Mouse (Mus musculus) heart, embryonic 14.5 days (tissue): ENCODE measurements around the gene Atp8a1. TPM values are rescaled to one million over a fixed set of nuclear protein-coding genes. Genes with fewer than 3 reads are reported as not detected.

Experiments used
- microRNA-seq: library from miRNA; unstranded; fragments of <30 nt; microRNA quantifications from one replicate; pipeline ENCODE4, GENCODE M21; 2016
- polyA plus RNA-seq: library from polyadenylated mRNA; unstranded; fragments of >200 nt; fragmentation: Nextera tagmentation; extraction: Ambion mirVana; gene quantifications from 2 replicates; pipeline ENCODE4 v1.2.1, GENCODE M21; 2014

Atp8a1 gene
- polyA plus RNA-seq, 1 experiment from 2014 or later, result 8.9 TPM

Small RNAs within 50 kb of the gene (microRNA-seq; reads per million reads assigned to microRNA genes)
- gene Gm23617, result not detected

Other genes starting within 250 kb of the Atp8a1 start
- 0.96 and 1.4 TPM in 2 replicates for gene Shisa3, start 239.6 kb downstream of the Atp8a1 start, polyA plus RNA-seq
- not detected in 2 replicates for gene Gm5108, start 94.2 kb upstream of the Atp8a1 start, polyA plus RNA-seq
- not detected in 2 replicates for gene Gm21905, start 99.0 kb upstream of the Atp8a1 start, polyA plus RNA-seq
- gene Grxcr1, start 184.4 kb upstream of the Atp8a1 start, polyA plus RNA-seq, result not detected in 2 replicates